Mouse (Mus musculus): ENCODE data around the gene Pmp22. TPM values are rescaled to one million over a fixed set of nuclear protein-coding genes. Genes with fewer than 3 reads are reported as not detected.

Pmp22 gene
- polyA plus RNA-seq, 1 experiment from 2014 or later: 26.8 TPM

GRCm38 (mm10) chr11:63099390-63099789, 29.4 kb upstream of the Pmp22 start:
- no peak overlapping the region for H3K27ac ChIP-seq (ENCODE audit: low read depth, low read length)
- WGBS: 83% methylated on average over 3 of the region's 3 CpGs
- no peak for ATAC-seq
- no peaks in the 10 kb centered on the region for H3K4me1 ChIP-seq (ENCODE audit: control insufficient read depth, insufficient read depth, low read length)
- H3K27me3 ChIP-seq (replicated peaks; ENCODE audit: control insufficient read depth, insufficient read depth, low read length): no peaks in the 10 kb centered on the region
- no peak overlapping the region for H3K4me2 ChIP-seq (ENCODE audit: low read length)
- no peak for DNase-seq (ENCODE audit: low spot score)
- H3K36me3 ChIP-seq (ENCODE audit: control insufficient read depth, insufficient read depth, low read length): no peaks in the 10 kb centered on the region
- H3K4me3 ChIP-seq (ENCODE audit: low read depth, low read length): no peak overlapping the region
- H3K9ac ChIP-seq (ENCODE audit: low read length): no peak overlapping the region
- no peaks in the 10 kb centered on the region for H3K9me3 ChIP-seq (replicated peaks; ENCODE audit: control insufficient read depth, low read length)

- Histone ChIP-seq H3K27me3 (replicated peaks; ENCODE audit: control insufficient read depth, insufficient read depth, low read length) (no peaks in the 10 kb centered on the region), H3K36me3 (ENCODE audit: control insufficient read depth, insufficient read depth, low read length) (no peaks in the 10 kb centered on the region), H3K4me1 (ENCODE audit: control insufficient read depth, insufficient read depth, low read length) (no peaks in the 10 kb centered on the region), H3K9ac (ENCODE audit: low read length) (no peak overlapping the region), H3K4me2 (ENCODE audit: low read length) (no peak overlapping the region), H3K9me3 (replicated peaks; ENCODE audit: control insufficient read depth, low read length) (no peaks in the 10 kb centered on the region), H3K4me3 (ENCODE audit: low read depth, low read length) (no peak overlapping the region), H3K27ac (ENCODE audit: low read depth, low read length) (no peak overlapping the region)
- ATAC-seq (no peak), DNase-seq (ENCODE audit: low spot score) (no peak)
- WGBS: 94% methylated on average over 7 of the region's 7 CpGs
Measured at GRCm38 (mm10) chr11:63103256-63103655, 25.5 kb upstream of the Pmp22 start.

- 91% methylated on average over 2 of the region's 2 CpGs for WGBS
- ATAC-seq: no peak
- Histone ChIP-seq H3K4me1 (ENCODE audit: control insufficient read depth, insufficient read depth, low read length) (no peaks in the 10 kb centered on the region), H3K4me2 (ENCODE audit: low read length) (no peak overlapping the region), H3K36me3 (ENCODE audit: control insufficient read depth, insufficient read depth, low read length) (no peaks in the 10 kb centered on the region), H3K4me3 (ENCODE audit: low read depth, low read length) (no peak overlapping the region), H3K27ac (ENCODE audit: low read depth, low read length) (no peak overlapping the region), H3K27me3 (replicated peaks; ENCODE audit: control insufficient read depth, insufficient read depth, low read length) (no peaks in the 10 kb centered on the region), H3K9ac (ENCODE audit: low read length) (no peak overlapping the region), H3K9me3 (replicated peaks; ENCODE audit: control insufficient read depth, low read length) (no peaks in the 10 kb centered on the region)
- no peak for DNase-seq (ENCODE audit: low spot score)
Measured at GRCm38 (mm10) chr11:63104026-63104425, 24.8 kb upstream of the Pmp22 start.

GRCm38 (mm10) chr11:63109230-63109775, 19.5 kb upstream of the Pmp22 start:
- Histone ChIP-seq H3K36me3 (ENCODE audit: control insufficient read depth, insufficient read depth, low read length) (no peaks in the 10 kb centered on the region), H3K27me3 (replicated peaks; ENCODE audit: control insufficient read depth, insufficient read depth, low read length) (no peaks in the 10 kb centered on the region), H3K4me3 (ENCODE audit: low read depth, low read length) (no peak overlapping the region), H3K9me3 (replicated peaks; ENCODE audit: control insufficient read depth, low read length) (no peaks in the 10 kb centered on the region), H3K4me1 (ENCODE audit: control insufficient read depth, insufficient read depth, low read length) (no peaks in the 10 kb centered on the region), H3K27ac (ENCODE audit: low read depth, low read length) (no peak overlapping the region), H3K9ac (ENCODE audit: low read length) (no peak overlapping the region), H3K4me2 (ENCODE audit: low read length) (no peak overlapping the region)
- WGBS: 50% methylated on average over 1 of the region's 1 CpGs
- DNase-seq (ENCODE audit: low spot score) (no peak), ATAC-seq (no peak)

- Histone ChIP-seq H3K4me2 (ENCODE audit: low read length) (no peak overlapping the region), H3K4me1 (ENCODE audit: control insufficient read depth, insufficient read depth, low read length) (no peaks in the 10 kb centered on the region), H3K27ac (ENCODE audit: low read depth, low read length) (no peak overlapping the region), H3K9ac (ENCODE audit: low read length) (no peak overlapping the region), H3K36me3 (ENCODE audit: control insufficient read depth, insufficient read depth, low read length) (no peaks in the 10 kb centered on the region), H3K9me3 (replicated peaks; ENCODE audit: control insufficient read depth, low read length) (no peaks in the 10 kb centered on the region), H3K27me3 (replicated peaks; ENCODE audit: control insufficient read depth, insufficient read depth, low read length) (no peaks in the 10 kb centered on the region), H3K4me3 (ENCODE audit: low read depth, low read length) (no peak overlapping the region)
- ATAC-seq (no peak), DNase-seq (ENCODE audit: low spot score) (no peak)
- 88% methylated on average over 3 of the region's 3 CpGs for WGBS
Measured at GRCm38 (mm10) chr11:63110329-63110728, 18.5 kb upstream of the Pmp22 start.

- H3K9ac ChIP-seq (ENCODE audit: low read length): no peak overlapping the region
Measured at GRCm38 (mm10) chr11:63114807-63115641, 13.8 kb upstream of the Pmp22 start.

GRCm38 (mm10) chr11:63116652-63117051, 12.1 kb upstream of the Pmp22 start:
- no peak overlapping the region for H3K9ac ChIP-seq (ENCODE audit: low read length)
- ATAC-seq (no peak), DNase-seq (ENCODE audit: low spot score) (no peak)
- no peaks in the 10 kb centered on the region for H3K9me3 ChIP-seq (replicated peaks; ENCODE audit: control insufficient read depth, low read length)
- H3K36me3 ChIP-seq (ENCODE audit: control insufficient read depth, insufficient read depth, low read length): no peaks in the 10 kb centered on the region
- 93% methylated on average over 5 of the region's 5 CpGs for WGBS
- H3K4me3 ChIP-seq (ENCODE audit: low read depth, low read length): no peak overlapping the region
- H3K27ac ChIP-seq (ENCODE audit: low read depth, low read length): no peak overlapping the region
- no peaks in the 10 kb centered on the region for H3K4me1 ChIP-seq (ENCODE audit: control insufficient read depth, insufficient read depth, low read length)
- no peaks in the 10 kb centered on the region for H3K27me3 ChIP-seq (replicated peaks; ENCODE audit: control insufficient read depth, insufficient read depth, low read length)
- H3K4me2 ChIP-seq (ENCODE audit: low read length): no peak overlapping the region

More at GRCm38 (mm10) chr11:63114807-63115641, 13.8 kb upstream of the Pmp22 start:
- 84% methylated on average over 8 of the region's 8 CpGs for WGBS
- no peaks in the 10 kb centered on the region for H3K4me1 ChIP-seq (ENCODE audit: control insufficient read depth, insufficient read depth, low read length)
- DNase-seq (ENCODE audit: low spot score) (no peak), ATAC-seq (no peak)
- no peak overlapping the region for H3K4me2 ChIP-seq (ENCODE audit: low read length)
- H3K27me3 ChIP-seq (replicated peaks; ENCODE audit: control insufficient read depth, insufficient read depth, low read length): no peaks in the 10 kb centered on the region
- no peaks in the 10 kb centered on the region for H3K9me3 ChIP-seq (replicated peaks; ENCODE audit: control insufficient read depth, low read length)
- no peak overlapping the region for H3K4me3 ChIP-seq (ENCODE audit: low read depth, low read length)
- no peak overlapping the region for H3K27ac ChIP-seq (ENCODE audit: low read depth, low read length)
- no peaks in the 10 kb centered on the region for H3K36me3 ChIP-seq (ENCODE audit: control insufficient read depth, insufficient read depth, low read length)

- no peak for ATAC-seq
- Histone ChIP-seq H3K4me2 (ENCODE audit: low read length) (no peak overlapping the region), H3K27ac (ENCODE audit: low read depth, low read length) (no peak overlapping the region), H3K9me3 (replicated peaks; ENCODE audit: control insufficient read depth, low read length) (no peaks in the 10 kb centered on the region), H3K4me1 (ENCODE audit: control insufficient read depth, insufficient read depth, low read length) (no peaks in the 10 kb centered on the region; the same call in 1 of the 2 replicates), H3K27me3 (replicated peaks; ENCODE audit: control insufficient read depth, insufficient read depth, low read length) (no peaks in the 10 kb centered on the region), H3K36me3 (ENCODE audit: control insufficient read depth, insufficient read depth, low read length) (no peaks in the 10 kb centered on the region), H3K4me3 (ENCODE audit: low read depth, low read length) (no peak overlapping the region), H3K9ac (ENCODE audit: low read length) (no peak overlapping the region)
- DNase-seq (ENCODE audit: low spot score): no peak
- WGBS: 93% methylated on average over 1 of the region's 1 CpGs
Measured at GRCm38 (mm10) chr11:63117266-63117665, 11.5 kb upstream of the Pmp22 start.

GRCm38 (mm10) chr11:63119791-63120190, 9.0 kb upstream of the Pmp22 start:
- no peak for DNase-seq (ENCODE audit: low spot score)
- no peak for ATAC-seq
- Histone ChIP-seq H3K4me1 (ENCODE audit: control insufficient read depth, insufficient read depth, low read length) (no peaks in the 10 kb centered on the region; the same call in 1 of the 2 replicates), H3K27me3 (replicated peaks; ENCODE audit: control insufficient read depth, insufficient read depth, low read length) (no peaks in the 10 kb centered on the region), H3K9ac (ENCODE audit: low read length) (no peak overlapping the region), H3K27ac (ENCODE audit: low read depth, low read length) (no peak overlapping the region), H3K4me3 (ENCODE audit: low read depth, low read length) (no peak overlapping the region), H3K9me3 (replicated peaks; ENCODE audit: control insufficient read depth, low read length) (no peaks in the 10 kb centered on the region), H3K36me3 (ENCODE audit: control insufficient read depth, insufficient read depth, low read length) (no peaks in the 10 kb centered on the region), H3K4me2 (ENCODE audit: low read length) (no peak overlapping the region)
- 97% methylated on average over 7 of the region's 7 CpGs for WGBS
